Mouse (Mus musculus) MEL (cell line): ENCODE data around the gene Grip1. TPM values are rescaled to one million over a fixed set of nuclear protein-coding genes. Genes with fewer than 3 reads are reported as not detected.

Source experiments
- DNase-seq: peaks from one replicate; pipeline ENCODE4 v3.0.0; 2011; ENCODE audit warnings: low read depth, low spot score
- H3K27ac ChIP-seq: 2 replicates; pipeline ENCODE4 v1.5.1; 2012; ENCODE audit warnings: low read depth, mild to moderate bottlenecking, control low read depth, low read length, moderate library complexity; ENCODE audit not compliant: control insufficient read depth
- H3K27me3 ChIP-seq, 2 experiments: fragments of 150-350 bp in 1 of 2; sonication (generic) in 1 of 2; 2 replicates each; pipeline ENCODE4 v1.6.1; 2012; ENCODE audit warnings: low read length in 2 of 2, mild to moderate bottlenecking in 2 of 2, improper control_type of control experiment in 1 of 2, moderate library complexity in 1 of 2; ENCODE audit not compliant: insufficient read depth in 2 of 2, control insufficient read depth in 1 of 2
- H3K36me3 ChIP-seq, 2 experiments: 2 replicates each; pipeline ENCODE4 v1.6.1; 2012 to 2014; ENCODE audit warnings: low read length in 2 of 2, improper control_type of control experiment in 1 of 2, inconsistent platforms in 1 of 2, mild to moderate bottlenecking in 1 of 2; ENCODE audit not compliant: insufficient read depth in 2 of 2, control insufficient read depth in 1 of 2
- H3K4me1 ChIP-seq, 2 experiments: fragments of 150-350 bp in 1 of 2; sonication (generic) in 1 of 2; 2 replicates each; pipeline ENCODE4 v1.6.1; 2012; ENCODE audit warnings: low read length in 2 of 2, improper control_type of control experiment in 1 of 2, mild to moderate bottlenecking in 1 of 2; ENCODE audit not compliant: insufficient read depth in 2 of 2, control insufficient read depth in 1 of 2
- H3K4me3 ChIP-seq, 2 experiments: fragments of 150-350 bp in 1 of 2; sonication (generic) in 1 of 2; 2 replicates each; pipeline ENCODE4 v1.5.1; 2012; ENCODE audit warnings: low read depth in 2 of 2, low read length in 2 of 2, mild to moderate bottlenecking in 2 of 2, moderate library complexity in 2 of 2, control low read depth in 1 of 2, improper control_type of control experiment in 1 of 2; ENCODE audit not compliant: control insufficient read depth in 1 of 2, insufficient read depth in 1 of 2
- H3K79me2 ChIP-seq: 2 replicates; pipeline ENCODE4 v1.6.1; 2012; ENCODE audit warnings: mild to moderate bottlenecking, low read length, moderate library complexity; ENCODE audit not compliant: control insufficient read depth, poor library complexity, insufficient read depth
- H3K9ac ChIP-seq: 2 replicates; pipeline ENCODE4 v1.6.1; 2012; ENCODE audit warnings: low read depth, mild to moderate bottlenecking, control low read depth, low read length, moderate library complexity; ENCODE audit not compliant: control insufficient read depth, poor library complexity, severe bottlenecking
- H3K9me3 ChIP-seq: fragments of 150-350 bp; sonication (generic); replicated peaks from 2 replicates; pipeline ENCODE4 v1.6.1; 2012; ENCODE audit warnings: mild to moderate bottlenecking, low read length, improper control_type of control experiment, moderate library complexity; ENCODE audit not compliant: insufficient read depth
- BHLHE40 ChIP-seq: IDR thresholded peaks from 2 replicates; pipeline ENCODE4 v1.6.1; 2012; ENCODE audit warnings: low read depth, mild to moderate bottlenecking, inconsistent platforms, low read length, improper control_type of control experiment, borderline replicate concordance
- CHD2 ChIP-seq: IDR thresholded peaks from 2 replicates; pipeline ENCODE4 v1.6.1; 2011; ENCODE audit warnings: low read length, improper control_type of control experiment
- CTCF ChIP-seq, 3 experiments: IDR thresholded peaks in 2 of 3; conservative IDR thresholded peaks in 1 of 3; 2 replicates each; pipeline ENCODE4 v1.5.1; 2011 to 2012; ENCODE audit warnings: low read length in 3 of 3, low read depth in 2 of 3, mild to moderate bottlenecking in 2 of 3, improper control_type of control experiment in 1 of 3, inconsistent platforms in 1 of 3, mixed read lengths in 1 of 3, moderate library complexity in 1 of 3; ENCODE audit not compliant: control insufficient read depth in 1 of 3, insufficient read depth in 1 of 3, poor library complexity in 1 of 3, severe bottlenecking in 1 of 3
- E2F4 ChIP-seq: IDR thresholded peaks from 2 replicates; pipeline ENCODE4 v1.6.1; 2011; ENCODE audit warnings: low read depth, low read length, improper control_type of control experiment, borderline replicate concordance
- ELF1 ChIP-seq: IDR thresholded peaks from 2 replicates; pipeline ENCODE4 v1.6.1; 2014; ENCODE audit warnings: low read depth, mild to moderate bottlenecking, inconsistent platforms, low read length, improper control_type of control experiment, moderate library complexity
- GATA1 ChIP-seq: IDR thresholded peaks from 2 replicates; pipeline ENCODE4 v1.6.1; 2011; ENCODE audit warnings: low read depth, low read length, improper control_type of control experiment
- HCFC1 ChIP-seq: IDR thresholded peaks from 2 replicates; pipeline ENCODE4 v1.6.1; 2012; ENCODE audit warnings: low read depth, mild to moderate bottlenecking, inconsistent platforms, low read length, improper control_type of control experiment, moderate library complexity
- MAFK ChIP-seq: IDR thresholded peaks from 2 replicates; pipeline ENCODE4 v1.6.1; 2011; ENCODE audit warnings: low read depth, mild to moderate bottlenecking, low read length, improper control_type of control experiment, borderline replicate concordance
- MAX ChIP-seq: IDR thresholded peaks from 2 replicates; pipeline ENCODE4 v1.6.1; 2011; ENCODE audit warnings: low read length, improper control_type of control experiment
- MEF2A ChIP-seq: IDR thresholded peaks from 2 replicates; pipeline ENCODE4 v1.6.1; 2014; ENCODE audit warnings: low read depth, mild to moderate bottlenecking, inconsistent platforms, low read length, improper control_type of control experiment; ENCODE audit not compliant: poor library complexity, insufficient replicate concordance, severe bottlenecking; ENCODE audit errors: extremely low read depth
- MXI1 ChIP-seq: IDR thresholded peaks from 2 replicates; pipeline ENCODE4 v1.6.1; 2011; ENCODE audit warnings: mild to moderate bottlenecking, low read depth, low read length, improper control_type of control experiment
- MYB ChIP-seq: IDR thresholded peaks from 2 replicates; pipeline ENCODE4 v1.6.1; 2011; ENCODE audit warnings: mild to moderate bottlenecking, low read depth, low read length, improper control_type of control experiment
- NRF1 ChIP-seq: IDR thresholded peaks from 2 replicates; pipeline ENCODE4 v1.6.1; 2014; ENCODE audit warnings: low read depth, mild to moderate bottlenecking, inconsistent platforms, low read length, improper control_type of control experiment, moderate library complexity; ENCODE audit not compliant: poor library complexity, insufficient read depth, severe bottlenecking
- POLR2A ChIP-seq, 2 experiments: IDR thresholded peaks; 2 replicates each; pipeline ENCODE4 v1.6.1; 2011 to 2012; ENCODE audit warnings: low read length in 2 of 2, mild to moderate bottlenecking in 2 of 2, control low read depth in 1 of 2, improper control_type of control experiment in 1 of 2, low read depth in 1 of 2, moderate library complexity in 1 of 2; ENCODE audit not compliant: control insufficient read depth in 1 of 2, insufficient read depth in 1 of 2, poor library complexity in 1 of 2
- POLR2AphosphoS5 ChIP-seq: IDR thresholded peaks from 2 replicates; pipeline ENCODE4 v1.6.1; 2012; ENCODE audit warnings: low read depth, borderline replicate concordance, mild to moderate bottlenecking, inconsistent platforms, low read length, moderate library complexity, mixed read lengths
- RAD21 ChIP-seq: IDR thresholded peaks from 2 replicates; pipeline ENCODE4 v1.6.1; 2011; ENCODE audit warnings: mild to moderate bottlenecking, low read depth, low read length, improper control_type of control experiment
- RCOR1 ChIP-seq: IDR thresholded peaks from 2 replicates; pipeline ENCODE4 v1.6.1; 2012; ENCODE audit warnings: low read depth, mild to moderate bottlenecking, inconsistent platforms, low read length, improper control_type of control experiment
- SMC3 ChIP-seq: IDR thresholded peaks from 2 replicates; pipeline ENCODE4 v1.6.1; 2011; ENCODE audit warnings: low read depth, low read length, improper control_type of control experiment
- TCF12 ChIP-seq: IDR thresholded peaks from 2 replicates; pipeline ENCODE4 v1.6.1; 2014; ENCODE audit warnings: low read depth, mild to moderate bottlenecking, inconsistent platforms, low read length, improper control_type of control experiment, moderate library complexity
- USF2 ChIP-seq, 2 experiments: IDR thresholded peaks; 2 replicates each; pipeline ENCODE4 v1.6.1; 2011 to 2012; ENCODE audit warnings: improper control_type of control experiment in 2 of 2, low read length in 2 of 2, borderline replicate concordance in 1 of 2, inconsistent platforms in 1 of 2, low read depth in 1 of 2, mild to moderate bottlenecking in 1 of 2; ENCODE audit not compliant: insufficient read depth in 1 of 2
- ZC3H11A ChIP-seq: IDR thresholded peaks from 2 replicates; pipeline ENCODE4 v1.6.1; 2012; ENCODE audit warnings: low read depth, mild to moderate bottlenecking, inconsistent platforms, low read length, improper control_type of control experiment
- ZKSCAN1 ChIP-seq: IDR thresholded peaks from 2 replicates; pipeline ENCODE4 v1.6.1; 2012; ENCODE audit warnings: low read depth, mild to moderate bottlenecking, inconsistent platforms, low read length, improper control_type of control experiment, moderate library complexity
- ZNF384 ChIP-seq: IDR thresholded peaks from 2 replicates; pipeline ENCODE4 v1.6.1; 2012; ENCODE audit warnings: low read depth, mild to moderate bottlenecking, inconsistent platforms, low read length, improper control_type of control experiment
- polyA plus RNA-seq, 2 experiments: library from polyadenylated mRNA; stranded (reverse) in 1 of 2; unstranded in 1 of 2; fragments of >175 nt in 1 of 2; fragments of >200 nt in 1 of 2; gene quantifications; 2 replicates each; pipeline versions ENCODE4 v1.2.1 to v1.2.4; 2012; ENCODE audit warnings: low replicate concordance in 2 of 2, low read depth in 1 of 2; ENCODE audit not compliant: insufficient read length in 2 of 2, insufficient read depth in 1 of 2, missing spikeins in 1 of 2
- total RNA-seq: library from RNA; depleted of rRNA; stranded (reverse); fragments of 300-350 nt; gene quantifications from 2 replicates; pipeline ENCODE4 v1.2.3, GENCODE M21; 2012

The Grip1 gene
- total and polyA plus RNA-seq, 3 experiments, result 0.04 TPM; not detected in 2

- Histone ChIP-seq H3K27me3 (no peaks in the 10 kb centered on the region; a peak in 1 of 4 replicates), H3K4me1 (no peaks in the 10 kb centered on the region), H3K4me3 (no peak overlapping the region), H3K9me3 (no peaks in the 10 kb centered on the region), H3K36me3 (no peaks in the 10 kb centered on the region), H3K9ac (no peak overlapping the region), H3K79me2 (no peaks in the 10 kb centered on the region), H3K27ac (no peak overlapping the region)
- no peak for DNase-seq
- TF ChIP-seq CTCF (IDR thresholded peaks at IDR 0.05 in 2 of 3, conservative IDR thresholded peaks at IDR 0.05 in 1 of 3; ENCODE audit: control insufficient read depth in 1 of 3, insufficient read depth in 1 of 3, low read depth in 2 of 3, low read length in 3 of 3, poor library complexity in 1 of 3, severe bottlenecking in 1 of 3), result no peak
- no peak for TF ChIP-seq MYB
- no peak for TF ChIP-seq POLR2A (IDR thresholded peaks at IDR 0.05; ENCODE audit: control insufficient read depth in 1 of 2, insufficient read depth in 1 of 2, low read depth in 1 of 2, low read length in 2 of 2, poor library complexity in 1 of 2)
- no peak for TF ChIP-seq ZKSCAN1
- TF ChIP-seq POLR2AphosphoS5, result no peak
- TF ChIP-seq TCF12, result no peak
Observed at GRCm38 (mm10) chr10:120061238-120062130, 607.9 kb downstream of the Grip1 start.

GRCm38 (mm10) chr10:120064424-120064823 is 610.8 kb downstream of the Grip1 start:
- Histone ChIP-seq H3K9ac (no peak overlapping the region), H3K4me3 (no peak overlapping the region)

GRCm38 (mm10) chr10:120066319-120066718 is 612.7 kb downstream of the Grip1 start:
- Histone ChIP-seq H3K9ac (no peak overlapping the region), H3K27me3 (no peaks in the 10 kb centered on the region), H3K27ac (no peak overlapping the region), H3K36me3 (no peaks in the 10 kb centered on the region), H3K4me1 (no peaks in the 10 kb centered on the region), H3K9me3 (no peaks in the 10 kb centered on the region), H3K4me3 (no peak overlapping the region), H3K79me2 (no peaks in the 10 kb centered on the region)
- no peak for TF ChIP-seq ZNF384
- no peak for TF ChIP-seq HCFC1
- no peak for TF ChIP-seq USF2 (IDR thresholded peaks at IDR 0.05; ENCODE audit: borderline replicate concordance in 1 of 2, insufficient read depth in 1 of 2, low read depth in 1 of 2, low read length in 2 of 2)
- no peak for TF ChIP-seq MEF2A
- no peak for TF ChIP-seq MAX
- TF ChIP-seq ELF1, result no peak
- no peak for TF ChIP-seq NRF1
- no peak for TF ChIP-seq MAFK
- no peak for TF ChIP-seq MXI1
- no peak for TF ChIP-seq RCOR1
- no peak for TF ChIP-seq RAD21
- no peak for TF ChIP-seq CHD2
- no peak for TF ChIP-seq E2F4
- no peak for DNase-seq

More at GRCm38 (mm10) chr10:120064424-120064823, 610.8 kb downstream of the Grip1 start:
- Histone ChIP-seq H3K4me1 (no peaks in the 10 kb centered on the region), H3K36me3 (no peaks in the 10 kb centered on the region), H3K27me3 (no peaks in the 10 kb centered on the region), H3K9me3 (no peaks in the 10 kb centered on the region), H3K27ac (no peak overlapping the region), H3K79me2 (no peaks in the 10 kb centered on the region)
- DNase-seq, result peak; percentile 72
- 0 out of 2 replicates have a peak, but pooled peaks have one; percentile 31 for TF ChIP-seq BHLHE40
- TF ChIP-seq CTCF (IDR thresholded peaks at IDR 0.05 in 2 of 3, conservative IDR thresholded peaks at IDR 0.05 in 1 of 3; ENCODE audit: control insufficient read depth in 1 of 3, insufficient read depth in 1 of 3, low read depth in 2 of 3, low read length in 3 of 3, poor library complexity in 1 of 3, severe bottlenecking in 1 of 3), result peak; percentile 85 to 90 (median 86)
- no peak for TF ChIP-seq MAX
- 0 out of 2 replicates have a peak, but pooled peaks have one; percentile 22 for TF ChIP-seq ZNF384
- peak; percentile 89 for TF ChIP-seq SMC3
- peak; percentile 64 for TF ChIP-seq RAD21
- TF ChIP-seq GATA1, result no peak
- TF ChIP-seq ZC3H11A, result peak; percentile 62
- TF ChIP-seq HCFC1, result no peak
